Mouse (Mus musculus) forebrain, embryonic 14.5 days (tissue): ENCODE data around the gene Tenm2. TPM values are rescaled to one million over a fixed set of nuclear protein-coding genes. Genes with fewer than 3 reads are reported as not detected.

Source experiments
- ATAC-seq: fragments of 200-750 bp; cut with Nextera tagmentation; 2 replicates; pipeline ENCODE4 v1.8.0; 2017; ENCODE audit warnings: mild to moderate bottlenecking, moderate library complexity
- DNase-seq: peaks from one replicate; pipeline ENCODE4 v3.0.0-alpha.2; 2015; ENCODE audit warnings: low spot score
- H3K27ac ChIP-seq: fragments of 300-500 bp; sonication (generic); 2 replicates; pipeline ENCODE4 v1.5.1; 2014; ENCODE audit warnings: low read depth, mild to moderate bottlenecking, control low read depth, low read length, moderate library complexity
- H3K27me3 ChIP-seq: fragments of 300-500 bp; sonication (generic); replicated peaks from 2 replicates; pipeline ENCODE4 v1.6.1; 2014; ENCODE audit warnings: low read length, control low read depth, mixed read lengths; ENCODE audit not compliant: control insufficient read depth, insufficient read depth
- H3K36me3 ChIP-seq: fragments of 300-500 bp; sonication (generic); 2 replicates; pipeline ENCODE4 v1.6.1; 2014; ENCODE audit warnings: low read length, control low read depth; ENCODE audit not compliant: control insufficient read depth, insufficient read depth
- H3K4me1 ChIP-seq: fragments of 300-500 bp; sonication (generic); 2 replicates; pipeline ENCODE4 v1.6.1; 2014; ENCODE audit warnings: antibody characterized with exemption, low read length, control low read depth; ENCODE audit not compliant: control insufficient read depth, insufficient read depth
- H3K4me2 ChIP-seq: fragments of 300-500 bp; sonication (generic); 2 replicates; pipeline ENCODE4 v1.6.1; 2014; ENCODE audit warnings: mild to moderate bottlenecking, control low read depth, low read length
- H3K4me3 ChIP-seq: fragments of 300-500 bp; sonication (generic); 2 replicates; pipeline ENCODE4 v1.5.1; 2014; ENCODE audit warnings: low read depth, low read length, control low read depth
- H3K9ac ChIP-seq: fragments of 300-500 bp; sonication (generic); 2 replicates; pipeline ENCODE4 v1.6.1; 2014; ENCODE audit warnings: mild to moderate bottlenecking, low read length, control low read depth, moderate library complexity
- H3K9me3 ChIP-seq: fragments of 300-500 bp; sonication (generic); replicated peaks from 2 replicates; pipeline ENCODE4 v1.6.1; 2016; ENCODE audit warnings: low read length, control low read depth, mixed read lengths; ENCODE audit not compliant: control insufficient read depth
- WGBS: fragments of 180-500 bp; shearing (Covaris S2); extraction: QIAGEN DNeasy Blood & Tissue Kit; methylation state at CpG from one replicate; pipeline ENCODE4 v1.1.7; 2014; 5-methylcytosine and 5-hydroxymethylcytosine counted together
- polyA plus RNA-seq: library from polyadenylated mRNA; unstranded; fragments of >200 nt; fragmentation: Nextera tagmentation; extraction: Ambion mirVana; gene quantifications from 2 replicates; pipeline ENCODE4 v1.2.1, GENCODE M21; 2014

Tenm2 gene
- polyA plus RNA-seq, 1 experiment from 2014 or later, result 16.0 TPM

GRCm38 (mm10) chr11:36153011-36153410 is 1082.8 kb downstream of the Tenm2 start:
- peak; percentile 16 for DNase-seq
- no peak overlapping the region for H3K4me2 ChIP-seq
- no peak overlapping the region for H3K27ac ChIP-seq
- H3K9ac ChIP-seq, result no peak overlapping the region
- no peaks in the 10 kb centered on the region for H3K27me3 ChIP-seq
- no peak for ATAC-seq
- WGBS, result 10% methylated on average over 9 of the region's 9 CpGs
- H3K4me1 ChIP-seq, result peaks cover 12% of the 10 kb centered on the region; the same call in 1 of the 2 replicates
- no peak overlapping the region for H3K4me3 ChIP-seq
- H3K36me3 ChIP-seq, result no peaks in the 10 kb centered on the region
- H3K9me3 ChIP-seq, result no peaks in the 10 kb centered on the region

- no peak overlapping the region for H3K9ac ChIP-seq
- H3K36me3 ChIP-seq, result no peaks in the 10 kb centered on the region
- no peak overlapping the region for H3K27ac ChIP-seq
- WGBS, result 7% methylated on average over 6 of the region's 6 CpGs
- H3K9me3 ChIP-seq, result no peaks in the 10 kb centered on the region
- H3K27me3 ChIP-seq, result no peaks in the 10 kb centered on the region
- ATAC-seq (peak; percentile 74), DNase-seq (peak; percentile 60)
- peaks cover 12% of the 10 kb centered on the region; the same call in 1 of the 2 replicates for H3K4me1 ChIP-seq
- no peak overlapping the region; the same call in 1 of the 2 replicates for H3K4me2 ChIP-seq
- no peak overlapping the region for H3K4me3 ChIP-seq
Measured at GRCm38 (mm10) chr11:36152226-36152625, 1083.5 kb downstream of the Tenm2 start.

GRCm38 (mm10) chr11:36149092-36149491 is 1086.7 kb downstream of the Tenm2 start:
- no peaks in the 10 kb centered on the region for H3K27me3 ChIP-seq

DNA sequence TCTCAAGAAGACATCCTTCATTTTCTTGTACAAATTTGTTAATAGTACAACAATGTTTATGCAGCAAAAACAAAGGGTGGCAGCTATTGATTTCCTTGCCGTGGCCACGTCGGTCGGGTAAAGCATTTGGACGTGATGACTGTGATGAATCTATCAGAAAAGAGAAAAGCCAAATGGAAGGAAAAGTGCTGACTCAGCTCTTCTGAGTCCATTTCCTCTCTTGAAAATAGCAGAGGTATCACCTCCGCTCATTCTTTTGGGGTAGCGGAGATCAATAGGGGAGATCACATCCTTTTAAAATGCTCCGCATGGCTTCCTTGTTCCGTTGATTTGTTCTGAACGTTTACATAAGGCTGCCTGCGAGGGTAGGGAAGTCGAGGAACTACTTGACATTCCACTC is 1090.7 kb downstream of the Tenm2 start:
- H3K4me3 ChIP-seq, result no peak overlapping the region
- ATAC-seq (no peak), DNase-seq (no peak)
- H3K4me2 ChIP-seq, result no peak overlapping the region
- H3K27ac ChIP-seq, result no peak overlapping the region
- H3K27me3 ChIP-seq, result no peaks in the 10 kb centered on the region
- WGBS, result 80% methylated on average over 12 of the region's 12 CpGs
- H3K9me3 ChIP-seq, result no peaks in the 10 kb centered on the region
- H3K9ac ChIP-seq, result no peak overlapping the region
- no peaks in the 10 kb centered on the region for H3K4me1 ChIP-seq
- no peaks in the 10 kb centered on the region for H3K36me3 ChIP-seq

More at GRCm38 (mm10) chr11:36149092-36149491, 1086.7 kb downstream of the Tenm2 start:
- ATAC-seq, result no peak
- Histone ChIP-seq H3K4me3 (no peak overlapping the region), H3K4me1 (peaks cover 12% of the 10 kb centered on the region; the same call in 1 of the 2 replicates), H3K9me3 (no peaks in the 10 kb centered on the region), H3K4me2 (no peak overlapping the region), H3K9ac (no peak overlapping the region), H3K36me3 (no peaks in the 10 kb centered on the region), H3K27ac (no peak overlapping the region)
- WGBS, result 81% methylated on average over 3 of the region's 3 CpGs
- DNase-seq, result no peak

- Histone ChIP-seq H3K27ac (no peak overlapping the region), H3K27me3 (no peaks in the 10 kb centered on the region), H3K4me3 (no peak overlapping the region), H3K4me2 (no peak overlapping the region), H3K9me3 (no peaks in the 10 kb centered on the region), H3K9ac (no peak overlapping the region), H3K4me1 (peaks cover 14% of the 10 kb centered on the region), H3K36me3 (no peaks in the 10 kb centered on the region)
- no peak for ATAC-seq
- 91% methylated on average over 10 of the region's 10 CpGs for WGBS
- DNase-seq, result no peak
Measured at GRCm38 (mm10) chr11:36140411-36140810, 1095.4 kb downstream of the Tenm2 start.

DNA sequence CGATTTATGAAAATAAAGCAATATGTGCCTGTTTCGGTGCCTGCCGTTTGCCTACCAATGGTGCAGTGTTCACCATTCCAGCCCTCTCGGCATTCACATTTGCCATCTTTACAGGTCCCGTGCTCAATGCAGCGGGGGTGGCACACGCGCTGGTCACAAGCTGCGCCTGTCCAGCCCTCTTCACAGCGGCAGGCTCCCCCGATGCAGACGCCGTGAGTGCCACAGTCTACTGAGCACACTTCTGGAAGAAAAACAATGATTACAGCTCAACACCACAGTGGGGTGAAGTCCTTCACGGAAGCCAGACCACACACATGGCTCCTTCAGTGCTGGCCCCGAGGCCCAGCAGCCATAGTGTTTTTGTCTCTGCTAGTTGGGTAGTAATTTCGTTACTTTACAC is 1096.2 kb downstream of the Tenm2 start:
- no peak for ATAC-seq
- H3K4me3 ChIP-seq, result no peak overlapping the region

DNA sequence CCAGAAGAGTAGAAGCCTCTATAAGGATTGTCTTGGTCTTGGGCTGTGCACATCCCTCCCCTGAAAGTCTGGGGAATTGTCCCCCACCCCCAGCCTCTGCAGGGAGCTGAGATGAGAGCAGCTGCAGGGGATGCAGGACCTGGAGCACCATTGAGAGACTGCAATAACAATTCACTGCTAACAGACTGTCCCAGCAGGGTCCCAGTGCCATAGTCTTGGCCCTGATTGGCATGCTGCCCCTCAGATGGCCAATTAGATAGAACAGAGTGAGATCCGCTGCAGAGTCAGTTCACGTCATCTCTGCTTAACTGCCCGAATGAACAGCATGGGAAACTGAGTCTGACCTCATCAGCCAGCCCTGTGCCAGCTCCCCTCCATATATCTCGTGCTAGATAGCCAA is 1097.9 kb downstream of the Tenm2 start:
- 24% methylated on average over 4 of the region's 4 CpGs for WGBS
- H3K27ac ChIP-seq, result no peak overlapping the region

More for the DNA sequence above, 1096.2 kb downstream of the Tenm2 start:
- Histone ChIP-seq H3K9ac (no peak overlapping the region), H3K4me1 (peaks cover 14% of the 10 kb centered on the region), H3K4me2 (no peak overlapping the region), H3K36me3 (no peaks in the 10 kb centered on the region), H3K27ac (no peak overlapping the region), H3K27me3 (no peaks in the 10 kb centered on the region), H3K9me3 (no peaks in the 10 kb centered on the region)
- no peak for DNase-seq
- WGBS, result 59% methylated on average over 16 of the region's 16 CpGs

DNA sequence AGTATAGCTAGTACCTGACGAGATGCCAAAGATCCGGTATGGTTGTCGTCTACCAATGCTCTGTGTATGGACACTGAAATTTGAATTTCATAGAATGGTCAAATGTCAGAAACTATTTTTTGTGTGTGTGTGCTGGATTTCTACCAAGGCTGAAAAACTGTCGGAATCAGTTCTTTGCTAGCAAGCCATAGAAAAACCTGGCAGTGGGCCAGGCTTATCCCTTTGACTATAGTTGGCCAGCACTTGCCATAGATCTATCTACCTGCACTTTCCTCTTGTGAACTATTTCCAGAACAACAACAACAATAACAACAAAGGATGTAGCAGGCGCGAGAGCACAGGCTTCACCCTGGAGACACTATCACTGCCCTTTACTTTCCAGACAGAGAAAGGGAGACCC is 1098.5 kb downstream of the Tenm2 start:
- Histone ChIP-seq H3K27ac (no peak overlapping the region), H3K4me2 (no peak overlapping the region), H3K36me3 (no peaks in the 10 kb centered on the region), H3K9ac (no peak overlapping the region), H3K27me3 (no peaks in the 10 kb centered on the region), H3K4me1 (peaks cover 14% of the 10 kb centered on the region), H3K4me3 (no peak overlapping the region), H3K9me3 (no peaks in the 10 kb centered on the region)
- ATAC-seq (peak; percentile 16; the same call in 1 of the 2 replicates), DNase-seq (peak; percentile 51)
- 67% methylated on average over 6 of the region's 6 CpGs for WGBS

More for the DNA sequence above, 1097.9 kb downstream of the Tenm2 start:
- peak; percentile 67; the same call in 1 of the 2 replicates for ATAC-seq
- H3K27me3 ChIP-seq, result no peaks in the 10 kb centered on the region
- no peak overlapping the region for H3K9ac ChIP-seq
- peaks cover 14% of the 10 kb centered on the region for H3K4me1 ChIP-seq
- DNase-seq, result peak; percentile 51
- no peaks in the 10 kb centered on the region for H3K9me3 ChIP-seq
- no peak overlapping the region for H3K4me2 ChIP-seq
- no peak overlapping the region for H3K4me3 ChIP-seq
- no peaks in the 10 kb centered on the region for H3K36me3 ChIP-seq

DNA sequence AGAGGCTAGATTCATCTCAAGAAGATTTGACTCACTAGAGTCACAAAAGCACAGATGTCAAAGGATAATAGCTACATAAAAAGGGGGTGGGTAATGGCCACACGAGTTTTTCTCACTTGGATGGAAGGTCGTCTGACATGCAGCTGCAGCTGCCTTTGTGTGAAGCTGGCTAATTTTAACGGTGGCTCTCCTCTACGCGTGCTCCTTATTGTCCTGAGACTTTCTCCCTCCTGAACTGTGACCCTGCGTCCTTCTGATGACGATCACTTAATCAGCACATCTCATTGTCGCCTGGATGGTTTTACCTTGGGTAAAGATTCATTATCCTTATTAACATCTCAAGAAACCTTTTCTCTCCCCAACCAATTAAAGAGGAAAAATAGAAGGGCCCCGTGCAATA is 1101.1 kb downstream of the Tenm2 start:
- H3K4me1 ChIP-seq, result peaks cover 14% of the 10 kb centered on the region
- no peak overlapping the region for H3K9ac ChIP-seq
- no peaks in the 10 kb centered on the region for H3K27me3 ChIP-seq
- H3K4me2 ChIP-seq, result no peak overlapping the region
- H3K4me3 ChIP-seq, result no peak overlapping the region
- H3K27ac ChIP-seq, result no peak overlapping the region
- ATAC-seq (no peak), DNase-seq (no peak)
- 23% methylated on average over 9 of the region's 9 CpGs for WGBS
- no peaks in the 10 kb centered on the region for H3K36me3 ChIP-seq
- no peaks in the 10 kb centered on the region for H3K9me3 ChIP-seq
